Mouse (Mus musculus): ENCODE measurements around the gene Klhl7.

The Klhl7 gene

GRCm38 (mm10) chr5:24084835-24085234, 15.6 kb upstream of the Klhl7 start:
- TF ChIP-seq NANOG (IDR thresholded peaks at IDR 0.05; ENCODE audit: borderline replicate concordance, low read length): peak; percentile 75; the same call in 1 of the 2 replicates
- TF ChIP-seq CTCF (conservative IDR thresholded peaks at IDR 0.05; ENCODE audit: low read length): no peak
- Histone ChIP-seq H3K9me3 (ENCODE audit: low read length) (no peaks in the 10 kb centered on the region), H3K27me3 (ENCODE audit: insufficient read depth, low read length) (peaks cover 6% of the 10 kb centered on the region; the same call in 1 of the 2 replicates), H3K4me1 (replicated peaks; ENCODE audit: low read depth, low read length) (peaks cover 26% of the 10 kb centered on the region), H3K36me3 (ENCODE audit: insufficient read depth, low read length) (no peaks in the 10 kb centered on the region), H3K4me3 (replicated peaks; ENCODE audit: low read length) (no peak overlapping the region)

- Histone ChIP-seq H3K27me3 (ENCODE audit: insufficient read depth, low read length) (peaks cover 6% of the 10 kb centered on the region; the same call in 1 of the 2 replicates), H3K36me3 (ENCODE audit: insufficient read depth, low read length) (no peaks in the 10 kb centered on the region), H3K4me1 (replicated peaks; ENCODE audit: low read depth, low read length) (peaks cover 23% of the 10 kb centered on the region), H3K4me3 (replicated peaks; ENCODE audit: low read length) (no peak overlapping the region), H3K9me3 (ENCODE audit: low read length) (no peaks in the 10 kb centered on the region)
- TF ChIP-seq POU5F1 (IDR thresholded peaks at IDR 0.05; ENCODE audit: borderline replicate concordance, low read length): no peak
- TF ChIP-seq CTCF (conservative IDR thresholded peaks at IDR 0.05; ENCODE audit: low read length): no peak
- TF ChIP-seq NANOG (IDR thresholded peaks at IDR 0.05; ENCODE audit: borderline replicate concordance, low read length): no peak
Measured at GRCm38 (mm10) chr5:24086241-24086640, 14.2 kb upstream of the Klhl7 start.

GRCm38 (mm10) chr5:24086865-24087264, 13.5 kb upstream of the Klhl7 start:
- TF ChIP-seq POU5F1 (IDR thresholded peaks at IDR 0.05; ENCODE audit: borderline replicate concordance, low read length): no peak
- no peak for TF ChIP-seq CTCF (conservative IDR thresholded peaks at IDR 0.05; ENCODE audit: low read length)
- no peak for TF ChIP-seq NANOG (IDR thresholded peaks at IDR 0.05; ENCODE audit: borderline replicate concordance, low read length)
- H3K4me1 ChIP-seq (replicated peaks; ENCODE audit: low read depth, low read length): peaks cover 21% of the 10 kb centered on the region

GRCm38 (mm10) chr5:24088451-24088850, 12.0 kb upstream of the Klhl7 start:
- 0 out of 2 replicates have a peak, but pooled peaks cover 3% of the 10 kb centered on the region for H3K27me3 ChIP-seq (ENCODE audit: insufficient read depth, low read length)
- H3K4me1 ChIP-seq (replicated peaks; ENCODE audit: low read depth, low read length): peaks cover 25% of the 10 kb centered on the region
- H3K4me3 ChIP-seq (replicated peaks; ENCODE audit: low read length): no peak overlapping the region
- no peak for TF ChIP-seq NANOG (IDR thresholded peaks at IDR 0.05; ENCODE audit: borderline replicate concordance, low read length)
- no peak for TF ChIP-seq POU5F1 (IDR thresholded peaks at IDR 0.05; ENCODE audit: borderline replicate concordance, low read length)
- TF ChIP-seq CTCF (conservative IDR thresholded peaks at IDR 0.05; ENCODE audit: low read length): no peak
- H3K9me3 ChIP-seq (ENCODE audit: low read length): no peaks in the 10 kb centered on the region
- H3K36me3 ChIP-seq (ENCODE audit: insufficient read depth, low read length): no peaks in the 10 kb centered on the region

More at GRCm38 (mm10) chr5:24086865-24087264, 13.5 kb upstream of the Klhl7 start:
- Histone ChIP-seq H3K9me3 (ENCODE audit: low read length) (no peaks in the 10 kb centered on the region), H3K36me3 (ENCODE audit: insufficient read depth, low read length) (no peaks in the 10 kb centered on the region), H3K27me3 (ENCODE audit: insufficient read depth, low read length) (peaks cover 6% of the 10 kb centered on the region; the same call in 1 of the 2 replicates), H3K4me3 (replicated peaks; ENCODE audit: low read length) (no peak overlapping the region)

- no peak for TF ChIP-seq POU5F1 (IDR thresholded peaks at IDR 0.05; ENCODE audit: borderline replicate concordance, low read length)
- no peak for TF ChIP-seq NANOG (IDR thresholded peaks at IDR 0.05; ENCODE audit: borderline replicate concordance, low read length)
- no peak for TF ChIP-seq CTCF (conservative IDR thresholded peaks at IDR 0.05; ENCODE audit: low read length)
- Histone ChIP-seq H3K4me3 (replicated peaks; ENCODE audit: low read length) (no peak overlapping the region), H3K27me3 (ENCODE audit: insufficient read depth, low read length) (no peaks in the 10 kb centered on the region), H3K36me3 (ENCODE audit: insufficient read depth, low read length) (no peaks in the 10 kb centered on the region), H3K4me1 (replicated peaks; ENCODE audit: low read depth, low read length) (peaks cover 19% of the 10 kb centered on the region), H3K9me3 (ENCODE audit: low read length) (no peaks in the 10 kb centered on the region)
Measured at GRCm38 (mm10) chr5:24092496-24092895, 7.9 kb upstream of the Klhl7 start.

GRCm38 (mm10) chr5:24095393-24095792, 5.0 kb upstream of the Klhl7 start:
- Histone ChIP-seq H3K27me3 (ENCODE audit: insufficient read depth, low read length) (no peaks in the 10 kb centered on the region), H3K36me3 (ENCODE audit: insufficient read depth, low read length) (no peaks in the 10 kb centered on the region), H3K9me3 (ENCODE audit: low read length) (no peaks in the 10 kb centered on the region), H3K4me1 (replicated peaks; ENCODE audit: low read depth, low read length) (peaks cover 24% of the 10 kb centered on the region), H3K4me3 (replicated peaks; ENCODE audit: low read length) (no peak overlapping the region)
- no peak for TF ChIP-seq NANOG (IDR thresholded peaks at IDR 0.05; ENCODE audit: borderline replicate concordance, low read length)
- no peak for TF ChIP-seq POU5F1 (IDR thresholded peaks at IDR 0.05; ENCODE audit: borderline replicate concordance, low read length)

GRCm38 (mm10) chr5:24095881-24096280, 4.5 kb upstream of the Klhl7 start:
- H3K27me3 ChIP-seq (ENCODE audit: insufficient read depth, low read length): no peaks in the 10 kb centered on the region

GRCm38 (mm10) chr5:24100810-24101311, 456 bp downstream of the Klhl7 start:
- no peak for TF ChIP-seq POU5F1 (IDR thresholded peaks at IDR 0.05; ENCODE audit: borderline replicate concordance, low read length)
- no peak for TF ChIP-seq CTCF (conservative IDR thresholded peaks at IDR 0.05; ENCODE audit: low read length)
- no peak for TF ChIP-seq NANOG (IDR thresholded peaks at IDR 0.05; ENCODE audit: borderline replicate concordance, low read length)
- H3K27me3 ChIP-seq (ENCODE audit: insufficient read depth, low read length): no peaks in the 10 kb centered on the region
- H3K9me3 ChIP-seq (ENCODE audit: low read length): no peaks in the 10 kb centered on the region
- H3K36me3 ChIP-seq (ENCODE audit: insufficient read depth, low read length): no peaks in the 10 kb centered on the region
- peaks cover 54% of the 10 kb centered on the region for H3K4me1 ChIP-seq (replicated peaks; ENCODE audit: low read depth, low read length)
- peak overlapping the region; percentile 85 for H3K4me3 ChIP-seq (replicated peaks; ENCODE audit: low read length)

More at GRCm38 (mm10) chr5:24095881-24096280, 4.5 kb upstream of the Klhl7 start:
- peaks cover 24% of the 10 kb centered on the region for H3K4me1 ChIP-seq (replicated peaks; ENCODE audit: low read depth, low read length)
- no peak for TF ChIP-seq NANOG (IDR thresholded peaks at IDR 0.05; ENCODE audit: borderline replicate concordance, low read length)
- no peak for TF ChIP-seq POU5F1 (IDR thresholded peaks at IDR 0.05; ENCODE audit: borderline replicate concordance, low read length)
- no peak for TF ChIP-seq CTCF (conservative IDR thresholded peaks at IDR 0.05; ENCODE audit: low read length)
- H3K9me3 ChIP-seq (ENCODE audit: low read length): no peaks in the 10 kb centered on the region
- H3K36me3 ChIP-seq (ENCODE audit: insufficient read depth, low read length): no peaks in the 10 kb centered on the region
- H3K4me3 ChIP-seq (replicated peaks; ENCODE audit: low read length): no peak overlapping the region

All from E14TG2a.4 (cell line).